Mouse (Mus musculus): ENCODE data around the gene Mns1.

Gene Mns1

GRCm38 (mm10) chr9:72468616-72469015 is 30.8 kb downstream of the Mns1 start:
- DNase-seq (ENCODE audit: extremely low spot score, low spot score) = no peak

GRCm38 (mm10) chr9:72469851-72470250 is 32.0 kb downstream of the Mns1 start:
- no peak for DNase-seq (ENCODE audit: extremely low spot score, low spot score)

- DNase-seq (ENCODE audit: extremely low spot score, low spot score) = no peak
Observed at GRCm38 (mm10) chr9:72475511-72475910, 37.7 kb downstream of the Mns1 start.

GRCm38 (mm10) chr9:72477306-72477705 is 39.5 kb downstream of the Mns1 start:
- no peak for DNase-seq (ENCODE audit: extremely low spot score, low spot score)

- DNase-seq (ENCODE audit: extremely low spot score, low spot score) = no peak
Observed at GRCm38 (mm10) chr9:72479276-72479675, 41.5 kb downstream of the Mns1 start.

GRCm38 (mm10) chr9:72488523-72488922 is 50.7 kb downstream of the Mns1 start:
- no peak for DNase-seq (ENCODE audit: extremely low spot score, low spot score)

GRCm38 (mm10) chr9:72489131-72489530 is 51.3 kb downstream of the Mns1 start:
- DNase-seq (ENCODE audit: extremely low spot score, low spot score) = no peak

GRCm38 (mm10) chr9:72491559-72492193 is 53.9 kb downstream of the Mns1 start:
- peak; percentile 94 for DNase-seq (ENCODE audit: extremely low spot score, low spot score)

GRCm38 (mm10) chr9:72492194-72492565 is 54.4 kb downstream of the Mns1 start, which contains the start of gene Tex9:
Tex9 (minus strand) TSS chr9:72492212.
- DNase-seq (ENCODE audit: extremely low spot score, low spot score) = no peak

GRCm38 (mm10) chr9:72493465-72493864 is 55.7 kb downstream of the Mns1 start:
- DNase-seq (ENCODE audit: extremely low spot score, low spot score) = no peak

- no peak for DNase-seq (ENCODE audit: extremely low spot score, low spot score)
Observed at GRCm38 (mm10) chr9:72493984-72494685, 56.3 kb downstream of the Mns1 start.

GRCm38 (mm10) chr9:72496691-72497090 is 58.9 kb downstream of the Mns1 start:
- no peak for DNase-seq (ENCODE audit: extremely low spot score, low spot score)

GRCm38 (mm10) chr9:72497171-72497570 is 59.4 kb downstream of the Mns1 start:
- no peak for DNase-seq (ENCODE audit: extremely low spot score, low spot score)
